Mouse (Mus musculus): ENCODE data around the gene Fam155a. TPM values are rescaled to one million over a fixed set of nuclear protein-coding genes. Genes with fewer than 3 reads are reported as not detected.

Gene Fam155a
- polyA plus RNA-seq, 1 experiment from 2014 or later, result 18.9 TPM

DNA sequence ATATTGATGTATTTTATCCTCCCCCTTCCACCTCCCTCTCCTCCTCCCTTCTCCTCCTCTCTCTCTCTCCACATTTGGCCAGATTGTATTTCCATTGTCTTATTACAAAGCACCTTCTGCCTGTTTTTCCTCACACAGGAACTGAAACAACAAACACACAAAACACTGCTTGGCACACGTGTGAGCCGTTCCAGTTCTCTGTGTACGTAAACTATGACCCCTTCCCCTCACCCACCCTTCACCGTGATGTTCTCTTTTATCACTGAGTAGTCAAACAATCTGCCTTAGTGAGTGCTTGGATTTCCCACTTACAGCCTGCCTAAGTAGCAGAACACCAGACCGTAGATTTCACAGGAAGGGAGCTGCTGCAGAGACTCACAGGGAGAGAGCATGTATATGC is 530.0 kb downstream of the Fam155a start:
- Histone ChIP-seq H3K4me2 (replicated peaks) (no peak overlapping the region), H3K27ac (replicated peaks) (no peak overlapping the region), H3K27me3 (no peaks in the 10 kb centered on the region), H3K4me3 (no peak overlapping the region), H3K9ac (replicated peaks) (no peak overlapping the region), H3K9me3 (no peaks in the 10 kb centered on the region), H3K36me3 (no peaks in the 10 kb centered on the region), H3K4me1 (peaks cover 35% of the 10 kb centered on the region)
- 13% methylated on average over 5 of the region's 5 CpGs for WGBS
- ATAC-seq (replicated peaks), result peak; percentile 68

GRCm38 (mm10) chr8:9239741-9240140 is 531.2 kb downstream of the Fam155a start:
- Histone ChIP-seq H3K27ac (replicated peaks) (0 out of 2 replicates have a peak overlapping the region, but pooled peaks have one; percentile 11), H3K9me3 (no peaks in the 10 kb centered on the region), H3K4me2 (replicated peaks) (no peak overlapping the region; the same call in 1 of the 2 replicates), H3K4me3 (no peak overlapping the region), H3K9ac (replicated peaks) (no peak overlapping the region), H3K4me1 (peaks cover 35% of the 10 kb centered on the region), H3K36me3 (no peaks in the 10 kb centered on the region), H3K27me3 (no peaks in the 10 kb centered on the region)
- WGBS, result 39% methylated on average over 11 of the region's 11 CpGs
- no peak for ATAC-seq (replicated peaks)

DNA sequence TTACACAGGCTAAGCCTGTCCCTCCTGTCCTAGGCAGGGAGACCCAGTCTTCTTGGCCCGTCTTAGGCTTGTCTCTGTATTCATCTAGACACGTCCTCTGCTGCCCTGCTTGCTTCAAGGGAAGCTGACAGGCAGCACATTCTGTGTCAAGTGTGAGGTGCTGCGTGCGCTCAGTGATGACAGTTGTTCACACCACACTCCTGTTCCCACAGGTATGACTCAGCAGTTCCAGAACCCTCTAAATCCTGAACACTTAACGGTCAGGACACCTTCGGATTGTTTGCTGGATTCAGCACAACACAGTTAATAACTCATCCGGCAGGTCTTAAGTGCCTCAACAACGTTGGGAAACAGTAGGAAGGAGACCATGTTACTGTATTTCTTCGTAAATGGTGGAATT is 532.0 kb downstream of the Fam155a start:
- WGBS, result 70% methylated on average over 9 of the region's 9 CpGs
- ATAC-seq (replicated peaks), result no peak
- H3K4me1 ChIP-seq, result peaks cover 33% of the 10 kb centered on the region
- no peak overlapping the region for H3K4me2 ChIP-seq (replicated peaks)
- H3K36me3 ChIP-seq, result no peaks in the 10 kb centered on the region
- H3K9me3 ChIP-seq, result no peaks in the 10 kb centered on the region
- no peak overlapping the region for H3K4me3 ChIP-seq
- H3K27ac ChIP-seq (replicated peaks), result no peak overlapping the region
- H3K9ac ChIP-seq (replicated peaks), result no peak overlapping the region
- H3K27me3 ChIP-seq, result no peaks in the 10 kb centered on the region

DNA sequence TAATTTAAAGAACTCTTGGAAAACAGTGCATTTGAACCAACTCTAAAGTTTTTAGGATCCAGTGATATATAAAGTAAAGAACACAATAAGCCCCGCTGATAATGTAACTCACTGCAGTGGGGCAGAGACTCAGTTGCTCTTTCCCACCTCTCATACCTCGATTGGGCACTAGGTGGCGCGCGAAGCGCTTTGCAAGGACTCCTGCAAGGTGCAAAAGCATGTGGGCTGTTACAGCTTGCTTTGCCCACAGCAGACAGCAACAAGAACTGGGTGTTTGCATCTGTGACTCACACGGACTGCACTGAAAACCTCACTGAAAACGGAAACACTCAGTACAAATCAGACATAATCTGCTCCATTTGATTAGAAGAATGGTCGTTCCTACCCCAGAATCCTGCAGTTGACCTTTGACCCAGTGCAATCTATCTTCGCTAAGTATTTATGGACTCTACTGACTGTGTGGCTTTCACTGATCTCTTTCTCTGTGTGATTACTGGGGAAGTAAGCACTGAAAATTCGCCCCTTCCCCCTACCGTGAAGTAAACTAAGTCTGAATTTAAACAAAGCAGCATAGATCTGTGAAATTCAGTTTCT is 537.5 kb downstream of the Fam155a start:
- WGBS, result 7% methylated on average over 12 of the region's 12 CpGs
- Histone ChIP-seq H3K9ac (replicated peaks) (no peak overlapping the region), H3K4me1 (peaks cover 14% of the 10 kb centered on the region), H3K27ac (replicated peaks) (no peak overlapping the region), H3K4me3 (no peak overlapping the region), H3K4me2 (replicated peaks) (no peak overlapping the region), H3K27me3 (no peaks in the 10 kb centered on the region), H3K36me3 (no peaks in the 10 kb centered on the region), H3K9me3 (no peaks in the 10 kb centered on the region)
- peak; percentile 90 for ATAC-seq (replicated peaks)

- Histone ChIP-seq H3K9me3 (no peaks in the 10 kb centered on the region), H3K4me3 (no peak overlapping the region), H3K4me2 (replicated peaks) (no peak overlapping the region; the same call in 1 of the 2 replicates), H3K36me3 (no peaks in the 10 kb centered on the region), H3K27me3 (no peaks in the 10 kb centered on the region), H3K4me1 (peaks cover 9% of the 10 kb centered on the region), H3K9ac (replicated peaks) (no peak overlapping the region; the same call in 1 of the 2 replicates), H3K27ac (replicated peaks) (peak overlapping the region; percentile 79)
- WGBS, result 27% methylated on average over 19 of the region's 19 CpGs
- ATAC-seq (replicated peaks), result peak; percentile 92
Observed at GRCm38 (mm10) chr8:9227779-9228464, 543.0 kb downstream of the Fam155a start.

DNA sequence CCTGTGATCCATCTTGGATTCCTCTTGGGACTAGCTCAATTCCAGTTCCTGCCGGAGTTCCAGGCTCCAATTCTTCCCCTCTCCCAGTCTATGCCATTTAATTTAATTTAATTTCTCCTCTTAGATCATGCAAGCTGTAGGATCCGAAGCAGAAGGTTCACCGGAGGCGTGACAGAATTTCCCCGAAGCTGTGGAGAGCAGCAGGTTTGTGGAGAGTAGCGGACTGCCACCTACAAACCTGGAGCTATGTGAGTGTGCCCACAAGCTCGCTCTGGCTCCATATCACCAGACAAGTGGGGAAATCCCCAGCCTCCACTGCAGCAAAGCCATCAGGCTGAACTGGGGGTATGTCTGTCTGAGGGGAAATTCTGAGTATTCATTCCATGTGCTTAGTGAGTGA is 544.2 kb downstream of the Fam155a start:
- no peaks in the 10 kb centered on the region for H3K36me3 ChIP-seq
- H3K27me3 ChIP-seq, result no peaks in the 10 kb centered on the region
- H3K9ac ChIP-seq (replicated peaks), result no peak overlapping the region
- peaks cover 4% of the 10 kb centered on the region; the same call in 1 of the 2 replicates for H3K4me1 ChIP-seq
- H3K4me3 ChIP-seq, result no peak overlapping the region
- no peak for ATAC-seq (replicated peaks)
- H3K27ac ChIP-seq (replicated peaks), result no peak overlapping the region
- no peaks in the 10 kb centered on the region for H3K9me3 ChIP-seq
- H3K4me2 ChIP-seq (replicated peaks), result no peak overlapping the region
- 85% methylated on average over 7 of the region's 7 CpGs for WGBS

DNA sequence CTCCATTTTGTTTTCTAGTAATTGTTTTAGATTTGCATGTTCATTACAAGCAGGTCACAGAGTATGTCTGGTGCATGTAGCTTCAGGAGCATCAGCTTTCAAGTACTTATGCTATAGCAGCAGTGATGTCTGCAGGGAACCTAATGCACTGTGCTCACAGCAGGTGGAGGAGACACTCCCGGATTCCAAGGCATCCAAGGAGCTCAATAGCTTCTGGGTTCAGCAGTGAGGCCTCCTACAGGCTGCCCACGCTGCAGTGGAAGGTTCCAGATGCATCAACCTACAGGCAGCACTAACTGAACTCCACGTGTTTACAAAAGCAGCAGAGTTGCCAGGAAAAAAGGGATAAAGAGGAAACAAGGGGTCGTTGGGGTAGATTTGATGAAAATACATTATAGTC is 559.2 kb downstream of the Fam155a start:
- Histone ChIP-seq H3K4me2 (replicated peaks) (no peak overlapping the region), H3K9me3 (no peaks in the 10 kb centered on the region), H3K27me3 (no peaks in the 10 kb centered on the region), H3K4me1 (no peaks in the 10 kb centered on the region), H3K4me3 (no peak overlapping the region), H3K9ac (replicated peaks) (no peak overlapping the region), H3K36me3 (no peaks in the 10 kb centered on the region), H3K27ac (replicated peaks) (no peak overlapping the region)
- ATAC-seq (replicated peaks), result no peak
- WGBS, result 69% methylated on average over 4 of the region's 4 CpGs

DNA sequence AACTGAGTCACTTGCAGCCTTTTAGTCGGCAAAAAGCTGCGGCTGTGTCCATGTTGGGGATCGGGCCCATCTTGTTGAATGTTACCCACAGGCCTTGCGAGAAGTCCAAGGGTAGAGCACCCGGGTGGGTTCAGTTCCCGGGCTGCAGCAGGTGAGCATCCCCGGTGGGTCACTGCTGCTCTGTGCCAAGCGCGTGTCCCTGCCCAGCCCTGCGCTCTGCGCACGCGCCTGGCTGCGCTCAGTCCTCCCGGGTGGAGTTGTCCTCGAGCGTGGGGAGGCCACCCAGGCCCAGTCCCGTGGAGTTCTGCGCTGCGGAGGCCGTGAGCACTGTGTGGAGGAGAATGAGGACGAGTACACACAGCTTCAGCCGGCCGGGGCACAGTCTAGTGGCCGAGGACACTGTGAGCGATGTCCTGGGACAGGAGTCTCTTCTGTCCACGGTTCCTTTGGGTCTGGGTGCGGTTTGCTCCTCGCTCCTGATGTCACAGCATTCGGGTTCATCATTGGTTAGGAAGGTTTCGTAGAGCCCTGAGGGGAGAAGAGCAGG is 563.4 kb downstream of the Fam155a start:
- ATAC-seq (replicated peaks), result peak; percentile 47
- no peak overlapping the region for H3K27ac ChIP-seq (replicated peaks)
- H3K9me3 ChIP-seq, result no peaks in the 10 kb centered on the region
- no peak overlapping the region for H3K4me2 ChIP-seq (replicated peaks)
- no peaks in the 10 kb centered on the region for H3K36me3 ChIP-seq
- H3K4me3 ChIP-seq, result no peak overlapping the region
- no peak overlapping the region for H3K9ac ChIP-seq (replicated peaks)
- H3K4me1 ChIP-seq, result 0 out of 2 replicates have a peak, but pooled peaks cover 8% of the 10 kb centered on the region
- H3K27me3 ChIP-seq, result no peaks in the 10 kb centered on the region
- WGBS, result 95% methylated on average over 31 of the region's 31 CpGs

DNA sequence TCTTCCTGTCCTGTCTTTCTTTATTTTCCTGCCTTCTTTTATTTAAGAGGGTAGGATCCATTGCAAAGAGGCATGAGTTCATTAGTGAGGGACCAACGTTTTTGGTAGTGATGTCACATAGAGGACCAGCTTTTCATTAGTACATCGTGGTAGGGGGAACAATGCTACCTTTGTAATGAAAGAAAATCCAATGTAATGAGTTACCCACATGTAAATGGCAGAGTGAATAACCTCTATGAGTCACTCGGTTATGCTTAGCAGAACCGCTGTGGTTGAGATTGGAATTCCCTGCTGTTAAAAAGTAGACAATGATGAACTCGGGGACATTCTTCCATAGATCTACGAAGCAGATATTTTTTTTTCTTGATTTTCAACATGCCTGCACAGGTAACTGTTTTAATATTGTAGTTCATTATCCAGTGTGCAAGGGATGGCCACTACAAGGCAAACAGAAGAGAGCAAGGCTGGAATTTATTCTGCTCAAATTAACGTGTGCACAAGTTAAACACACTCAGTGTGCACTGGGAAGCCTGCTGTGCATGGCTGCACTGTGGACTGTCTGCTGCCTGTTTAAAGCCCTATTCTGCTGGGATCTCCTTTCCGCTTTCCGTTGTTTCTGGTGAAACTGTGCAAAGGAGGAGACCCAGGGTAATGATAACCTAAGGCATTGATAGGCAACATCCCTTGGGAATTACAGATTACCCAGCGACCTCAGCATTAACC is 566.5 kb downstream of the Fam155a start:
- no peaks in the 10 kb centered on the region for H3K36me3 ChIP-seq
- ATAC-seq (replicated peaks), result peak; percentile 72
- whole genome bisulfite sequencing, result 13% methylated on average over 10 of the region's 10 CpGs
- H3K9ac ChIP-seq (replicated peaks), result no peak overlapping the region
- 0 out of 2 replicates have a peak, but pooled peaks cover 8% of the 10 kb centered on the region for H3K4me1 ChIP-seq
- no peaks in the 10 kb centered on the region for H3K27me3 ChIP-seq
- no peak overlapping the region for H3K4me2 ChIP-seq (replicated peaks)
- H3K9me3 ChIP-seq, result no peaks in the 10 kb centered on the region
- H3K27ac ChIP-seq (replicated peaks), result no peak overlapping the region
- H3K4me3 ChIP-seq, result no peak overlapping the region

GRCm38 (mm10) chr8:9200099-9200498 is 570.9 kb downstream of the Fam155a start:
- WGBS, result 89% methylated on average over 3 of the region's 3 CpGs
- no peak overlapping the region for H3K27ac ChIP-seq (replicated peaks)

DNA sequence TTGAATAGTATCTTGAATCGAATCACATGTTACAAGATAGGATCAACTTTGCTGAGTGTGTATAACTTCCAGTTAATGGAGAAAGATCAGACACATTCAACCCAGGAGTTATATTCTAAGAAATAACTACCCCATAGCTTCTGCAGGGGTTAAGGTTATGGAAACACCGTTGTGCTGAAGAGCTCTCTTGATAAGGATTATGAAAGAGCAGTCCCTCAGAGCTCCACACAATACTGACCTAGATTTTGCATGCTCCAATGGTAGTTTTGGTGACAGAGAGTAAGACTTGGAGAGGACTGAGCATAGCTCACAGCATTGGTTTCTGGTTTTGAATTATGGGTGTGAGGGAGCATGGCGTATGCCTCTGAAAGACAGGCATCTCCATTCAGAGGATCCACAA is 579.3 kb downstream of the Fam155a start:
- no peak overlapping the region for H3K4me3 ChIP-seq
- no peak overlapping the region for H3K4me2 ChIP-seq (replicated peaks)
- WGBS, result 87% methylated on average over 3 of the region's 3 CpGs
- H3K36me3 ChIP-seq, result no peaks in the 10 kb centered on the region
- H3K9me3 ChIP-seq, result no peaks in the 10 kb centered on the region
- no peak overlapping the region for H3K9ac ChIP-seq (replicated peaks)
- no peak overlapping the region for H3K27ac ChIP-seq (replicated peaks)
- ATAC-seq (replicated peaks), result no peak
- H3K4me1 ChIP-seq, result no peaks in the 10 kb centered on the region
- H3K27me3 ChIP-seq, result no peaks in the 10 kb centered on the region

More at GRCm38 (mm10) chr8:9200099-9200498, 570.9 kb downstream of the Fam155a start:
- Histone ChIP-seq H3K36me3 (no peaks in the 10 kb centered on the region), H3K9ac (replicated peaks) (no peak overlapping the region), H3K4me1 (0 out of 2 replicates have a peak, but pooled peaks cover 8% of the 10 kb centered on the region), H3K4me2 (replicated peaks) (no peak overlapping the region), H3K27me3 (no peaks in the 10 kb centered on the region), H3K9me3 (no peaks in the 10 kb centered on the region), H3K4me3 (no peak overlapping the region)
- 0 out of 2 replicates have a peak, but pooled peaks have one; percentile 50 for ATAC-seq (replicated peaks)

DNA sequence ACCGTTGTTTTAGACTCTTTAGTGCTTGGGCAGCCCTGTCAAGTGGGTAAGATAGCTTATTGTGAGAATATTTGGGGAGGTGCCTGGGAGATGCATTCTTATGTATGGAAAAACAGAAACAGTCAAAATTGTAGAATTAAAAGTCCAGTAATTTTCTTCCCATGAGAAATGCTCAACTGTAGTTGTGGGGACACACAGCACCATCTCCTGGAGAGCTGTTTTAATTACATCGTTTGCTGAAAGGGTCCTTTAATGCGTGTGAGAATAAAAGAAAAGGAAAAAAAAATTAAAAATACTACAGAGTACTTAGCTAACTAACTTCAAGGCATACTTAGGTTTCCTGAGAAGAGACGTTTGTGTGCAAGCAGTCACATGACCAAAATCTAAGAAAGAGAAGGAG is 582.3 kb downstream of the Fam155a start:
- Histone ChIP-seq H3K27me3 (no peaks in the 10 kb centered on the region), H3K27ac (replicated peaks) (no peak overlapping the region), H3K9ac (replicated peaks) (no peak overlapping the region), H3K9me3 (no peaks in the 10 kb centered on the region), H3K4me1 (no peaks in the 10 kb centered on the region), H3K4me3 (no peak overlapping the region), H3K4me2 (replicated peaks) (no peak overlapping the region), H3K36me3 (no peaks in the 10 kb centered on the region)
- no peak for ATAC-seq (replicated peaks)
- WGBS, result 29% methylated on average over 4 of the region's 4 CpGs

All from forebrain, embryonic 15.5 days (tissue).